Mouse (Mus musculus) forebrain, embryonic 11.5 days (tissue): ENCODE measurements around the gene Kxd1. TPM values are rescaled to one million over a fixed set of nuclear protein-coding genes. Genes with fewer than 3 reads are reported as not detected.
A peak's percentile ranks its signal among the peaks of the same experiment; 100 is the strongest.

ENCODE experiments used
- ATAC-seq: fragments of 200-750 bp; cut with Nextera tagmentation; replicated peaks from 2 replicates; pipeline ENCODE4 v1.8.0; 2017; ENCODE audit warnings: moderate TSS enrichment; ENCODE audit not compliant: low FRiP score
- DNase-seq: peaks from one replicate; pipeline ENCODE4 v3.0.0-alpha.2; 2017; ENCODE audit warnings: low spot score
- H3K27ac ChIP-seq: fragments of 300-500 bp; sonication (generic); 2 replicates; pipeline ENCODE4 v1.5.1; 2014; ENCODE audit warnings: low read depth, low read length
- H3K27me3 ChIP-seq: fragments of 300-500 bp; sonication (generic); 2 replicates; pipeline ENCODE4 v1.6.1; 2014; ENCODE audit warnings: mild to moderate bottlenecking, low read length, mixed read lengths; ENCODE audit not compliant: control insufficient read depth, insufficient read depth
- H3K36me3 ChIP-seq: fragments of 300-500 bp; sonication (generic); 2 replicates; pipeline ENCODE4 v1.6.1; 2014; ENCODE audit warnings: mild to moderate bottlenecking, low read length, moderate library complexity, mixed read lengths; ENCODE audit not compliant: control insufficient read depth, insufficient read depth
- H3K4me1 ChIP-seq: fragments of 300-500 bp; sonication (generic); replicated peaks from 2 replicates; pipeline ENCODE4 v1.6.1; 2014; ENCODE audit warnings: low read length, mixed read lengths; ENCODE audit not compliant: control insufficient read depth, insufficient read depth
- H3K4me2 ChIP-seq: fragments of 300-500 bp; sonication (generic); 2 replicates; pipeline ENCODE4 v1.6.1; 2014; ENCODE audit warnings: low read depth, mild to moderate bottlenecking, low read length, moderate library complexity, mixed read lengths; ENCODE audit not compliant: severe bottlenecking
- H3K4me3 ChIP-seq: fragments of 300-500 bp; sonication (generic); 2 replicates; pipeline ENCODE4 v1.5.1; 2014; ENCODE audit warnings: low read depth, low read length
- H3K9ac ChIP-seq: fragments of 300-500 bp; sonication (generic); 2 replicates; pipeline ENCODE4 v1.6.1; 2014; ENCODE audit warnings: low read length
- H3K9me3 ChIP-seq: fragments of 300-500 bp; sonication (generic); 2 replicates; pipeline ENCODE4 v1.6.1; 2016; ENCODE audit warnings: low read length, mixed read lengths; ENCODE audit not compliant: control insufficient read depth
- WGBS: fragments of 180-500 bp; shearing (Covaris S2); extraction: QIAGEN DNeasy Blood & Tissue Kit; methylation state at CpG from one replicate; pipeline ENCODE4 v1.1.7; 2014; 5-methylcytosine and 5-hydroxymethylcytosine counted together
- polyA plus RNA-seq: library from polyadenylated mRNA; unstranded; fragments of >200 nt; fragmentation: Nextera tagmentation; extraction: Ambion mirVana; gene quantifications from 2 replicates; pipeline ENCODE4 v1.2.1, GENCODE M21; 2014

Kxd1 gene
- polyA plus RNA-seq, 1 experiment from 2014 or later = 56.0 TPM

DNA sequence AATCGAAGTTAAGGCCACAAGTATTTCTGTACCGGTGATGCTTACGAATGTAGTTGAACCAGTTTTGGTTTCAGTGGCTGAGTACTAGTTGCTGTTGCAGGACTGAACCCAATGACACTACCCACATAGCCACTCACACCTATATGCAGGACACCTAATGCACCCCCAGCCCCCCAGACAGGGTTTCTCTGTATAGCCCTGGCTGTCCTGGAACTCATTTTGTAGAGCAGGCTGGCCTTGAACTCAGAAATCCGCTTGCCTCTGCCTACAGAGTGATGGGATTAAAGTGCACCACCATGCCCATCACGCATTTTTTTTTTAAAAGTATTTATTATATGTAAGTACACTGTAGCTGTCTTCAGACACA, 20.7 kb downstream of the Kxd1 start:
- peaks cover 20% of the 10 kb centered on the region for H3K4me1 ChIP-seq
- no peak for DNase-seq
- no peak overlapping the region for H3K27ac ChIP-seq
- no peak overlapping the region for H3K9ac ChIP-seq
- H3K4me2 ChIP-seq = no peak overlapping the region
- no peak for ATAC-seq
- H3K36me3 ChIP-seq = peaks cover 7% of the 10 kb centered on the region; the same call in 1 of the 2 replicates
- no peak overlapping the region for H3K4me3 ChIP-seq
- WGBS = 66% methylated on average over 5 of the region's 5 CpGs
- peaks cover 17% of the 10 kb centered on the region for H3K27me3 ChIP-seq
- no peaks in the 10 kb centered on the region for H3K9me3 ChIP-seq

DNA sequence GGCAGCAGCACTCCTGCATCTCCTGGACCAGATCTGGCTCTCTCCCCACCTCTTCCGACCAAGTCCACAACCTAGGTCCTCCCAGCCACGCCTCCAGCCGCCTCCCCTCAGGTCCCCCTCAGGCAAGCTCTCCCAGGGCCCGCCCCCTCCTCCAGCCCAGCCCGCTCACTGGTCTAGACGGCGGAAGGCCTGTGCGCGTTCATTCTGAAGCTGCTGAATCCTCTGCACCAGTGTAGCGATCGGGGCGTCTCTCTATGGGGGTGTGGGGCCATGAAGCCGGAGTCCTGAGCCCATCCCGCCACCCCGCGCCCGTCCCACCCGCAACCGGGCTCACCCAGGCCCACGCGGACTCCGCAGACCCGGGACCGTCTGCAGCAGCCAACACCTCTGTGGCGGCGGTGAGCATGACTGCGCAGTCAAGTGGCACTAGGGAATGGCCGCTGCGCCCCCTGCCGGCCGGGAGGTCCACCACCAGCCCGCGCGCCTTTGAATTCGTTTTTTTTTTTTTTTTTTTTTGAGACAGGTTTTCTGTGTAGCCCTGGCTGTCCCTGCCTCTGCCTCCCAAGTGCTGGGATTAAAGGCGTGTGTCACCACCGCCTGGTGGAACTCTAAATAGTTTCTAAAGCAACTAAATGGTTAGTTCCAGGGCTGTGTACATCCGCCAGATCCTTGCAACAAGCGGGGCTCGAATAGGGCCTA, 21.3 kb downstream of the Kxd1 start, which contains the start of gene Rex1bd:
Gene Rex1bd, minus strand, starts transcription at position 425 of the 699 bp plus-strand sequence.
- Histone ChIP-seq H3K36me3 (peaks cover 7% of the 10 kb centered on the region; the same call in 1 of the 2 replicates), H3K4me3 (peak within 1 kb of the TSS; percentile 62), H3K9me3 (no peaks in the 10 kb centered on the region), H3K9ac (peak within 1 kb of the TSS; percentile 83), H3K4me1 (peaks cover 18% of the 10 kb centered on the region), H3K4me2 (peak within 1 kb of the TSS; percentile 76), H3K27ac (peak within 1 kb of the TSS; percentile 73), H3K27me3 (peaks cover 22% of the 10 kb centered on the region)
- ATAC-seq = peak; percentile 87
- WGBS = 2% methylated on average over 40 of the region's 40 CpGs
- peak; percentile 97 for DNase-seq

DNA sequence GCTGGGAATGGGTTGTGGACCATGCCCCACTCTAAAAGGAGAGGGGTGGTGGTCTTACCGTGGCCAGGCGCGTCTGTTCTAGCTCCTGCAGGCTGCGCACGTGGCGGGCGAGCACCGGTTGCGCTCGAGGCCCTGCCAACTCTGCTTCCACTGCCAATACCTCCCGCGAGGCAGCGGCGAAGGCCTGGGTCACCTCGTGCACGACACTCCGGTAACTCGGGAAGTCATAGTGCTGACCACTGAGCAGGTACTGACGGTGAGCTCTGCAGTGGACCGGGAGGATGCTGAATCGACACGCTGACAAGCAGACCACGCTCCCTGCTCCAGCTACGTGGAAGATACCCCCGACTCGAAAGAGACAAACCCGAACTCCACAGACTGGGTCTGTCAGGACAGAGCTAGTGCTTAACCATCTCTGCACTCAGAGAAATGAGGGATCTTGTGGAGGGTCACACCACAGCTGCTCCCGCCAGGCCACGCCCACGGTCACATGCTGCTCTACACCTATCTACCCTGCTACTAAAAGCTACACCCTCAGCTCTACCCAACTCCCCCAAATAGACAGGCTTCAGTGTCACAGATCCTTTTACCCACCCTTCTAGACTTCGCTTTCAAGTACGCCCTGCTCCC, 21.9 kb downstream of the Kxd1 start:
- DNase-seq (no peak), ATAC-seq (peak; percentile 25; the same call in 1 of the 2 replicates)
- Histone ChIP-seq H3K27ac (peak overlapping the region; percentile 73), H3K4me1 (peaks cover 18% of the 10 kb centered on the region), H3K27me3 (peaks cover 29% of the 10 kb centered on the region), H3K36me3 (peaks cover 7% of the 10 kb centered on the region; the same call in 1 of the 2 replicates), H3K4me2 (peak overlapping the region; percentile 76), H3K9ac (peak overlapping the region; percentile 83), H3K9me3 (no peaks in the 10 kb centered on the region), H3K4me3 (peak overlapping the region; percentile 62)
- WGBS = 37% methylated on average over 32 of the region's 32 CpGs

DNA sequence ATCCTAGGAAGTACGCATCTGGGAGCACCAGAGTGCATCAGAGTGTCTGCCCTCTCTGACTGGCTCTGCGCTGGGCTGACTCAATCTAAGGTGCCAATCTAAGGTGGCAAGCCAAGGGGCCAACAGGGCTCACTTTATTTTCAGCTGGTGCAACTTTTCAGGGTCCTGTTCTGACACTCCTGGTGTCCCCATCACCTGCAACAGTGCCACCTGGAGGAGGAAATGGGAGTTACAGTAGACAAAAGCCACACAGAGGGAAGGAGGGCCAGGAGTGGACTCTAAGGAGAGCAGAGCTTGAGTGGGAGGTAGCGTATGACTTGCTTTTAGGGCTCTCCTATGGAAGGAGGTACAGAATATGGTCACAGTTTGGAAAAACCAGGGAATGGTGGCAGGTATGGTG, 22.9 kb downstream of the Kxd1 start:
- Histone ChIP-seq H3K4me3 (no peak overlapping the region), H3K27me3 (peaks cover 38% of the 10 kb centered on the region), H3K27ac (no peak overlapping the region), H3K4me1 (peaks cover 18% of the 10 kb centered on the region), H3K9me3 (no peaks in the 10 kb centered on the region), H3K36me3 (peaks cover 7% of the 10 kb centered on the region; the same call in 1 of the 2 replicates), H3K9ac (no peak overlapping the region), H3K4me2 (no peak overlapping the region)
- peak; percentile 85 for DNase-seq
- 69% methylated on average over 3 of the region's 3 CpGs for whole genome bisulfite sequencing
- ATAC-seq = no peak

DNA sequence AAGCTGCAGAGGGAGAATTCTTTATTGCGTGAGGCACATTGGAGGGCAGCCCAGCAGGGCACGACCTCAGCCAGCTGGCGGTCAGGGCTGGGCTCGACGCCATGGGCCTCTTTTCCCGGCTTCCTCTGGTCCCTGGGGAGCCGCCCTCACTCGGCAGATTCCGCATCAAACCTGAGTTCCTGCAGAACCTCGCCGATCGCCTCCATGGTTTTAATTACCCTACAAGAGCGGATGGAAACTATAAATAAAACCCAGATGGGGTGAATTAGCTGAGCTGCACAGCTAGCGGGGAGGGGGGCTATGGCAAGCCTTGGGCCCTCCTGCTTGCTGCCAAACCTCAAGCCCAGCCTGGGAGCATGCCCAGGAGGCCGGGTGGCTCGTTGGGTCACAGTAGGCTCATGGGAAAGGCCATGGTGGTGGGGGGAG, 23.5 kb downstream of the Kxd1 start:
- 58% methylated on average over 16 of the region's 16 CpGs for WGBS
- Histone ChIP-seq H3K4me1 (peaks cover 17% of the 10 kb centered on the region), H3K9me3 (no peaks in the 10 kb centered on the region), H3K9ac (no peak overlapping the region), H3K27ac (no peak overlapping the region), H3K27me3 (peaks cover 43% of the 10 kb centered on the region), H3K36me3 (peaks cover 7% of the 10 kb centered on the region; the same call in 1 of the 2 replicates), H3K4me3 (no peak overlapping the region), H3K4me2 (no peak overlapping the region)
- DNase-seq (no peak), ATAC-seq (no peak)

DNA sequence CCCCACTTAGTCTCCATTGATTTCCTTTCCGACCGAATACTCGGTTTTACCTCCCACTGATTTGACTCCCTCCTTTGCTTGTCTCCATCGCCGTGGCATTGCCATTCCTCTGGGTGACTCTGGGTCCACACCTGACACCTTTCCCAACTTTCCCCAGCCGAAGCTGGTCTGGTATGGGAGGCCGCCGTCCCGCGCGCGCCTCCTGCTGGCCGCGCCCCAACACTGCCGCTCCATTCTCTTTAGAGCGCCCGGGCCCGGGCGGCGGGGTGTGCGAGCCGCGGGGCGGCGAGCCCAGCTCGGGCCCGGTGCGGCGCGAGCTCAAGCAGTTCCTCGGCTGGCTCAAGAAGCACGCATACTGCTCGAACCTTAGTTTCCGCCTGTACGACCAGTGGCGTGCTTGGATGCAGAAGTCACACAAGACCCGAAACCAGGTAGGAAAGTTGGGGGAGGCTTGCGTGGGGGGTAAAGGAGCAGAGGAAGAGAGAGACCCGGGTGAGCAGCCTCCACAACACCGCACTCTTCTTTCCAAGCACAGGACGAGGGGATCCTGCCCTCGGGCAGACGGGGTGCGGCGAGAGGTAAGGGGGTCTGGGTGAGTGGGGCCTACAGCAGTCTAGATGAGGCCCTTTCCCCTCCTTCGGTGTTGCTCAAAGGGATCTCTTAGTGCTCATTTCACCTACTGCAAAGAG, 24.6 kb downstream of the Kxd1 start:
- ATAC-seq (0 out of 2 replicates have a peak, but pooled peaks have one; percentile 11), DNase-seq (peak; percentile 86)
- Histone ChIP-seq H3K4me1 (peaks cover 8% of the 10 kb centered on the region), H3K4me2 (peak overlapping the region; percentile 18; the same call in 1 of the 2 replicates), H3K4me3 (no peak overlapping the region), H3K27me3 (peaks cover 53% of the 10 kb centered on the region), H3K9ac (no peak overlapping the region), H3K36me3 (peaks cover 7% of the 10 kb centered on the region; the same call in 1 of the 2 replicates), H3K9me3 (no peaks in the 10 kb centered on the region), H3K27ac (no peak overlapping the region)
- WGBS = 10% methylated on average over 46 of the region's 46 CpGs

DNA sequence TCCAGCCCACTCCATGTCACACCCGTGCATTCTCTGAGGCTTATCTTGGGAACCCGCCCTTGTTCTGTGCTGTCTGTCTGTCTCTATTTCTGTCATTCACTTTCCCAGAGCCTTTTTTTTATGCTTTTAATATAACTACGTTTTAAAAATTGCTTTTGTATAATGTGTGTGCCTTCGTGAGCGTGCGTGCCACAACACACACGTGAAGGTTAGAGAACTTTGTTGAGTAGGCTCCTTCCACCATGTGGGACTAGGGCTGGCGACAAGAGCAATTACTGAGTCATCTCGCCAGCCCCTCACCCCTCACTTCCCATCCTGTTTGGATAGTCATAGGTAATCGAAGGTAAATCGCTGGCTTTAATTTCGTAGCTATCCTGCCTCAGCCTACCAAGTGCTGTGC, 25.2 kb downstream of the Kxd1 start:
- 27% methylated on average over 12 of the region's 12 CpGs for WGBS

DNA sequence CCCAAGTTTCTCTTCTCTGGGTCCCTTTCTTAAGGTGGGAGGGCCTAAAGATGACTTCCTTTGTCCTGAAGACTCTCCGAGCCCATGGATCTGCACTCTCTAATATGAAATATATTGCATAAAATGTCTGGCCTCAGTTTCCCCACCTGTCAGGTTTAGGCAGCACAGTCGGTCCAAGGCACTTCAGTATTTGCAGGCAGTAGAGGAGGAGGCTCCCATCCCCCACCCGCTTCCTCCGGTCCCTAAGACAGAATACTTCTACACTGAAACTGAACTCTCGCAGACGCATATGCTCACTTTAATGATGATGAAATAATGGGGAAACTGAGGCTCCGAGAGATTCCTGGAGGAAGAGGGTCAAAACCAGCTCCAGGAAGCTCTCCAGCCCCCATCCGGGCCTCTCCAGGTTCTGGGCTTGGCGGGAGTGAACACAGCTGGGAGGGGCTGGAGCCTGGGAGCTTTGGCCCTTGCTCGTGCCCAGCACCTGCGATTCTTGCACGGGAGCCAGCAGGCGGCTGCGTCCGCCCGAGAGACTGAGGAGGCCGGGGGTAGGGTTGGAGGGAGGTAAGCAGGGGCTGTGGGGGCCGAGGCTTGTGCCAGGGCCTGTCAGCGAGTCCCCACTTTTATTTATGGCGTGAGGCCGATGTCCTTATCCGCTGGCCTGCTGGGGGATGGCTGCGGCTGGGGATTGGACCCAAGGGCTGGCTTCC, 25.8 kb downstream of the Kxd1 start:
- WGBS = 9% methylated on average over 23 of the region's 23 CpGs
- Histone ChIP-seq H3K4me1 (peaks cover 8% of the 10 kb centered on the region), H3K9ac (no peak overlapping the region), H3K36me3 (no peaks in the 10 kb centered on the region), H3K4me3 (no peak overlapping the region), H3K9me3 (no peaks in the 10 kb centered on the region), H3K27ac (no peak overlapping the region), H3K27me3 (peaks cover 63% of the 10 kb centered on the region), H3K4me2 (no peak overlapping the region)
- DNase-seq = no peak
- no peak for ATAC-seq

More for the DNA sequence above, 25.2 kb downstream of the Kxd1 start:
- no peak for DNase-seq
- H3K4me3 ChIP-seq = no peak overlapping the region
- H3K9ac ChIP-seq = no peak overlapping the region
- peaks cover 8% of the 10 kb centered on the region for H3K4me1 ChIP-seq
- H3K4me2 ChIP-seq = no peak overlapping the region
- H3K9me3 ChIP-seq = no peaks in the 10 kb centered on the region
- no peak for ATAC-seq
- H3K36me3 ChIP-seq = peaks cover 3% of the 10 kb centered on the region; the same call in 1 of the 2 replicates
- H3K27me3 ChIP-seq = peaks cover 58% of the 10 kb centered on the region
- no peak overlapping the region for H3K27ac ChIP-seq
